Mouse (Mus musculus) hindbrain, embryonic 11.5 days (tissue): ENCODE data around the gene Hexdc. TPM values are rescaled to one million over a fixed set of nuclear protein-coding genes. Genes with fewer than 3 reads are reported as not detected.

Experiments
- ATAC-seq: fragments of 200-750 bp; cut with Nextera tagmentation; 2 replicates; pipeline ENCODE4 v1.8.0; 2017; ENCODE audit warnings: mild to moderate bottlenecking, moderate TSS enrichment, moderate library complexity; ENCODE audit not compliant: low FRiP score
- DNase-seq: peaks from one replicate; pipeline ENCODE4 v3.0.0-alpha.2; 2015; ENCODE audit warnings: low spot score
- H3K27ac ChIP-seq: fragments of 300-500 bp; sonication (generic); 2 replicates; pipeline ENCODE4 v1.5.1; 2014; ENCODE audit warnings: mild to moderate bottlenecking, low read depth, low read length
- H3K27me3 ChIP-seq: fragments of 300-500 bp; sonication (generic); 2 replicates; pipeline ENCODE4 v1.6.1; 2014; ENCODE audit warnings: mild to moderate bottlenecking, low read length, moderate library complexity, mixed read lengths; ENCODE audit not compliant: control insufficient read depth, insufficient read depth
- H3K36me3 ChIP-seq: fragments of 300-500 bp; sonication (generic); 2 replicates; pipeline ENCODE4 v1.6.1; 2014; ENCODE audit warnings: mild to moderate bottlenecking, low read length, moderate library complexity, mixed read lengths; ENCODE audit not compliant: control insufficient read depth, insufficient read depth
- H3K4me1 ChIP-seq: fragments of 300-500 bp; sonication (generic); replicated peaks from 2 replicates; pipeline ENCODE4 v1.6.1; 2014; ENCODE audit warnings: low read length, mixed read lengths; ENCODE audit not compliant: control insufficient read depth, insufficient read depth
- H3K4me2 ChIP-seq: fragments of 300-500 bp; sonication (generic); replicated peaks from 2 replicates; pipeline ENCODE4 v1.6.1; 2014; ENCODE audit warnings: mild to moderate bottlenecking, low read depth, low read length
- H3K4me3 ChIP-seq: fragments of 300-500 bp; sonication (generic); 2 replicates; pipeline ENCODE4 v1.5.1; 2014; ENCODE audit warnings: low read depth, low read length
- H3K9ac ChIP-seq: fragments of 300-500 bp; sonication (generic); 2 replicates; pipeline ENCODE4 v1.6.1; 2014; ENCODE audit warnings: low read depth, low read length
- H3K9me3 ChIP-seq: fragments of 300-500 bp; sonication (generic); 2 replicates; pipeline ENCODE4 v1.6.1; 2016; ENCODE audit warnings: low read length; ENCODE audit not compliant: control insufficient read depth
- WGBS: fragments of 180-500 bp; shearing (Covaris S2); extraction: QIAGEN DNeasy Blood & Tissue Kit; methylation state at CpG from one replicate; pipeline ENCODE4 v1.1.7; 2014; 5-methylcytosine and 5-hydroxymethylcytosine counted together
- polyA plus RNA-seq: library from polyadenylated mRNA; unstranded; fragments of >200 nt; fragmentation: Nextera tagmentation; extraction: Ambion mirVana; gene quantifications from 2 replicates; pipeline ENCODE4 v1.2.1, GENCODE M21; 2014

Hexdc gene
- polyA plus RNA-seq, 1 experiment from 2014 or later, result 7.0 TPM

GRCm38 (mm10) chr11:121176285-121177270 is 27.7 kb upstream of the Hexdc start:
- H3K4me3 ChIP-seq, result no peak overlapping the region
- 54% methylated on average over 12 of the region's 12 CpGs for WGBS
- H3K9ac ChIP-seq, result 0 out of 2 replicates have a peak overlapping the region, but pooled peaks have one; percentile 31
- H3K9me3 ChIP-seq, result no peaks in the 10 kb centered on the region
- H3K4me1 ChIP-seq, result 0 out of 2 replicates have a peak, but pooled peaks cover 2% of the 10 kb centered on the region
- no peak overlapping the region for H3K4me2 ChIP-seq
- ATAC-seq, result no peak
- H3K27ac ChIP-seq, result 0 out of 2 replicates have a peak overlapping the region, but pooled peaks have one; percentile 30
- H3K27me3 ChIP-seq, result no peaks in the 10 kb centered on the region
- no peaks in the 10 kb centered on the region for H3K36me3 ChIP-seq
- DNase-seq, result peak; percentile 76

DNA sequence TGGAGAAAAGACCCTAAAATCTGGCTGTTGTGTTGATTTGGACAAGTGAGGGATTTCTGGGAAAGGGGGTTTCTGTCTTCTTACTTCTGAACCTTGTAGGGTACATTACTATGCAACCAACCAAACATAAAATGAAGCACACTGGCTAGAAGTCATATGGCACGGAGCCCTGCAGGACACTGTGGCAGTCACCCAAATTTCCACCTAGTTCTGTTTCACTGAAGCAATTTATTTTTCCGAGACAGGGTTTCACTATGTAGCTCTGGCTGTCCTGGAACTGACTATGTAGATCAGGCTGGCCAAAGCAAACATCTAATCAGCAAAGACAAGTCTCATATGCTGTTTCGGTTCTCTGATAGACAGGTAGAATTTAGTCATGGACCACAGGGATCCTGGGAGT is 14.6 kb upstream of the Hexdc start:
- DNase-seq, result no peak
- no peak overlapping the region for H3K9ac ChIP-seq
- no peaks in the 10 kb centered on the region for H3K36me3 ChIP-seq
- no peak overlapping the region for H3K4me2 ChIP-seq
- H3K27me3 ChIP-seq, result no peaks in the 10 kb centered on the region
- H3K9me3 ChIP-seq, result no peaks in the 10 kb centered on the region
- no peak for ATAC-seq
- H3K27ac ChIP-seq, result no peak overlapping the region
- WGBS, result 88% methylated on average over 3 of the region's 3 CpGs
- H3K4me3 ChIP-seq, result no peak overlapping the region
- no peaks in the 10 kb centered on the region for H3K4me1 ChIP-seq

GRCm38 (mm10) chr11:121192742-121193141 is 11.5 kb upstream of the Hexdc start:
- Histone ChIP-seq H3K9me3 (no peaks in the 10 kb centered on the region), H3K36me3 (no peaks in the 10 kb centered on the region), H3K9ac (no peak overlapping the region), H3K4me2 (no peak overlapping the region), H3K4me1 (no peaks in the 10 kb centered on the region), H3K27ac (no peak overlapping the region), H3K27me3 (no peaks in the 10 kb centered on the region), H3K4me3 (no peak overlapping the region)
- no peak for ATAC-seq
- DNase-seq, result no peak
- 68% methylated on average over 2 of the region's 2 CpGs for WGBS

DNA sequence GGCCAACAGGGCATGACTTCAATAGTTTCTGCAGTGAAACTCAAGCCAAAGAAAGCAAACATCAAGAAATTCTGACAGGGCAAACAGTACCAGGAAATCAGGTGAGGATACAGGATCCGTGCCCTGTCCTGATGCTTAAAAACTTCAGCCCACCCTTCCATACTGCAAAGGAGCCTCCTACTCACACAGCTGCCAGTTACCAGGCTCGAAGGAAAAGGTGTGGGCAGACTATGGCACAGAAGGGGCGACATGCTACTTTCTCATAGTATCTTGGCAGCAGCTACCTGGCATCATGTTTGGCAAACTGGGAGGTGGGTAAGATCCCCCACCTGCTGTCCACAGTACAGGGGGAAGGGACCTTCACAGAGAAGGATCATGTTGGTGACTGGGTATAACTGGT is 10.8 kb upstream of the Hexdc start:
- Histone ChIP-seq H3K9me3 (no peaks in the 10 kb centered on the region), H3K4me2 (no peak overlapping the region), H3K27me3 (no peaks in the 10 kb centered on the region), H3K36me3 (no peaks in the 10 kb centered on the region), H3K4me1 (no peaks in the 10 kb centered on the region), H3K4me3 (no peak overlapping the region), H3K9ac (no peak overlapping the region), H3K27ac (no peak overlapping the region)
- WGBS, result 82% methylated on average over 3 of the region's 3 CpGs
- ATAC-seq (no peak), DNase-seq (no peak)

DNA sequence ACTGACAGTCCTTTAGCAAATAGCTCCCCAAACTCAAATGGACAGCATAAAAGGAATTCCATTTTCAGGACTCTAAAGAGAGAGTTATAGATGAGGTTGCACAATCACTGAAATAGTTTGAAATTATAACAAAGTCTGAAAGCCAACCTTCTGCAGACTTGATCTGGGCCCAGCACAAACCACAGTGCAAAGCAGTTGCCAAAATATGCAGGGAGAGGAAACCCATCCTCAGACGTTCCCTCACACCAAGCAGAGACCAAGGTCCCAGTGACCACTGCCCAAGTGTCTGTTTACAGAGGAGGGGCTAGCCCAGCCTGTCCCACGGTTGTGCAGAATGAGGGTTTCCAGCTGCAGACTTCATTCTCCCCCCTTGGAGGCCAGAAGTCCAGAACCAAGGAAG is 5.6 kb upstream of the Hexdc start:
- DNase-seq, result no peak
- H3K9me3 ChIP-seq, result no peaks in the 10 kb centered on the region
- H3K4me2 ChIP-seq, result no peak overlapping the region
- ATAC-seq, result no peak
- H3K27me3 ChIP-seq, result no peaks in the 10 kb centered on the region
- WGBS, result 56% methylated on average over 2 of the region's 2 CpGs
- H3K36me3 ChIP-seq, result no peaks in the 10 kb centered on the region
- no peak overlapping the region for H3K4me3 ChIP-seq
- no peak overlapping the region for H3K9ac ChIP-seq
- H3K4me1 ChIP-seq, result peaks cover 1% of the 10 kb centered on the region; the same call in 1 of the 2 replicates
- no peak overlapping the region for H3K27ac ChIP-seq

GRCm38 (mm10) chr11:121199851-121200250 is 4.4 kb upstream of the Hexdc start:
- H3K36me3 ChIP-seq, result no peaks in the 10 kb centered on the region
- H3K27me3 ChIP-seq, result no peaks in the 10 kb centered on the region
- H3K4me3 ChIP-seq, result no peak overlapping the region
- no peak overlapping the region for H3K27ac ChIP-seq
- H3K4me1 ChIP-seq, result peaks cover 5% of the 10 kb centered on the region; the same call in 1 of the 2 replicates
- 84% methylated on average over 4 of the region's 4 CpGs for WGBS
- H3K9me3 ChIP-seq, result no peaks in the 10 kb centered on the region
- no peak for DNase-seq
- H3K4me2 ChIP-seq, result no peak overlapping the region
- no peak for ATAC-seq
- H3K9ac ChIP-seq, result no peak overlapping the region

GRCm38 (mm10) chr11:121200781-121201180 is 3.5 kb upstream of the Hexdc start:
- DNase-seq (no peak), ATAC-seq (no peak)
- no peaks in the 10 kb centered on the region for H3K9me3 ChIP-seq
- WGBS, result 87% methylated on average over 6 of the region's 6 CpGs
- H3K4me1 ChIP-seq, result peaks cover 5% of the 10 kb centered on the region; the same call in 1 of the 2 replicates
- H3K27me3 ChIP-seq, result no peaks in the 10 kb centered on the region
- H3K4me2 ChIP-seq, result no peak overlapping the region
- no peak overlapping the region for H3K27ac ChIP-seq
- no peak overlapping the region for H3K4me3 ChIP-seq
- H3K36me3 ChIP-seq, result no peaks in the 10 kb centered on the region
- H3K9ac ChIP-seq, result no peak overlapping the region

DNA sequence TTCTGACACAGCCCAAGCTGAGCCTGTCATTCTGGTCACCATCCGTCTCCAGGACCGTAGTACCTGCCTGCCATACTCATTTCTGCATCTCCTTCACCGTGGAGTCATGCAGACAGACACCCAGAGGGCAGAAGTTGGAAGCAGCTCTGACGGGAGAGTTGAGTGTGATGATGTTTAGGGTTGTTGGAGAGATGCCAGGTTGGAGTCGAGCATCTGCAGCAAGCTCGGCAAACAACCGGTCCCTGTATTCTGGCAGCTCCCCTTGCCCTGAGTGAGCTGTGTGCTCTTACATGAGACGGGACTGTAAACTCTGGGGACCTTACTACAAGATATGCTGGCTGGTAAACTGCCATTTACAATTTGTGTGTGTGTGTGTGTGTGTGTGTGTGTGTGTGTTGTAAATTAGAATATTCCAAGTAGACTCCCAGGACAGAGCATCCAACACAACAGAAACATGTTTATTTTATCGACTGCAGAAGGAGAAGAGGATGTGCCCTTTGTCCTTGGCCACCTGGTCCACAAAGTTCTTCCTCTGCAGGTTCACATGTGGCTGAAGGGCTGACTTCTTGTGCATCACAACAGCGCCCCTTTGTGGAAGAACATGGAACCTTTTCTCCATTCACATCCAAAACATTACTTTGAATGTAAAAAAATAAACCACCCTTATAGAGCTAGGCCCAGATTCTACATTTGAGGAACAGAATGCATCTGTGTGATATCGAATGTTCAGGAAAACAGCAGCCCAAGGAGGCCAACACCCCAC is 2.6 kb upstream of the Hexdc start:
- no peaks in the 10 kb centered on the region for H3K9me3 ChIP-seq
- H3K4me2 ChIP-seq, result no peak overlapping the region
- H3K36me3 ChIP-seq, result no peaks in the 10 kb centered on the region
- no peak overlapping the region for H3K27ac ChIP-seq
- 72% methylated on average over 11 of the region's 11 CpGs for WGBS
- H3K4me1 ChIP-seq, result peaks cover 5% of the 10 kb centered on the region; the same call in 1 of the 2 replicates
- H3K27me3 ChIP-seq, result no peaks in the 10 kb centered on the region
- no peak overlapping the region for H3K9ac ChIP-seq
- DNase-seq (peak; percentile 53), ATAC-seq (no peak)
- H3K4me3 ChIP-seq, result no peak overlapping the region
